Mouse (Mus musculus): ENCODE measurements around the gene Olfr447. TPM values are rescaled to one million over a fixed set of nuclear protein-coding genes. Genes with fewer than 3 reads are reported as not detected.
A peak's percentile ranks its signal among the peaks of the same experiment; 100 is the strongest.

Gene Olfr447
- polyA plus RNA-seq (2014; fragmentation: Nextera tagmentation; extraction: Ambion mirVana), result not detected in 2 replicates

DNA sequence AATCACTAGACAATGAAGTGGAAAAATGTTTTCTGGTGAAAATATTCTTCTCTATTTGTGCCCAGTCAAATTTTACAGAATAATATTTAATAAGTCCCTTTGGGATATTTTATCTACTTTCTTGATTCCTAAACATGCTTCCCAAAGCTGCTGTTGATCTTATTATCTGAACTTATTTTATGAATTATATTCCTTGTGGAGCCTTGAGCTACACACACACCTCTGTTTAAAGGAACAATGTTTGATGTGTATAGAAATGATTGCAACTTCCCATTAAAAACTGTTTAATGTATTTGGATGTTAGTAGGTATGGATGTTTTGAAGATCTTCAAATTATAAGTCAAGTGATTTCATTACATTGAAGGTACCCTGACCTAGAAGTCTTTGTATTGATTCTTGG is at the start of gene Olfr447:
TSS of gene Olfr447 (plus strand) at position 301 of the 400 bp plus-strand sequence.
- H3K4me3 ChIP-seq (ENCODE audit: low read depth, low read length), result no peak within 1 kb of the TSS
- H3K9ac ChIP-seq (ENCODE audit: low read length), result no peak within 1 kb of the TSS
- H3K27ac ChIP-seq (ENCODE audit: low read depth, low read length), result no peak within 1 kb of the TSS
- no peaks in the 10 kb centered on the region for H3K9me3 ChIP-seq (replicated peaks; ENCODE audit: control insufficient read depth, low read length)
- ATAC-seq (no peak), DNase-seq (ENCODE audit: low spot score) (no peak)
- H3K4me1 ChIP-seq (ENCODE audit: control insufficient read depth, insufficient read depth, low read length), result no peaks in the 10 kb centered on the region
- H3K27me3 ChIP-seq (replicated peaks; ENCODE audit: control insufficient read depth, insufficient read depth, low read length), result no peaks in the 10 kb centered on the region
- H3K4me2 ChIP-seq (ENCODE audit: low read length), result no peak within 1 kb of the TSS
- H3K36me3 ChIP-seq (ENCODE audit: control insufficient read depth, insufficient read depth, low read length), result no peaks in the 10 kb centered on the region

- H3K9ac ChIP-seq (ENCODE audit: low read length), result no peak overlapping the region
- no peaks in the 10 kb centered on the region for H3K27me3 ChIP-seq (replicated peaks; ENCODE audit: control insufficient read depth, insufficient read depth, low read length)
- H3K36me3 ChIP-seq (ENCODE audit: control insufficient read depth, insufficient read depth, low read length), result no peaks in the 10 kb centered on the region
- no peak overlapping the region for H3K27ac ChIP-seq (ENCODE audit: low read depth, low read length)
- WGBS, result 12% methylated on average over 4 of the region's 4 CpGs
- no peak overlapping the region for H3K4me2 ChIP-seq (ENCODE audit: low read length)
- no peaks in the 10 kb centered on the region for H3K4me1 ChIP-seq (ENCODE audit: control insufficient read depth, insufficient read depth, low read length)
- H3K4me3 ChIP-seq (ENCODE audit: low read depth, low read length), result no peak overlapping the region
- H3K9me3 ChIP-seq (replicated peaks; ENCODE audit: control insufficient read depth, low read length), result no peaks in the 10 kb centered on the region
- ATAC-seq (peak; percentile 71), DNase-seq (ENCODE audit: low spot score) (peak; percentile 80)
Measured at GRCm38 (mm10) chr6:42860222-42860819, 48.4 kb upstream of the Olfr447 start.

- Histone ChIP-seq H3K4me1 (ENCODE audit: control insufficient read depth, insufficient read depth, low read length) (no peaks in the 10 kb centered on the region), H3K4me3 (ENCODE audit: low read depth, low read length) (no peak overlapping the region), H3K4me2 (ENCODE audit: low read length) (no peak overlapping the region), H3K9ac (ENCODE audit: low read length) (no peak overlapping the region), H3K9me3 (replicated peaks; ENCODE audit: control insufficient read depth, low read length) (no peaks in the 10 kb centered on the region), H3K27ac (ENCODE audit: low read depth, low read length) (no peak overlapping the region), H3K27me3 (replicated peaks; ENCODE audit: control insufficient read depth, insufficient read depth, low read length) (no peaks in the 10 kb centered on the region), H3K36me3 (ENCODE audit: control insufficient read depth, insufficient read depth, low read length) (no peaks in the 10 kb centered on the region)
- DNase-seq (ENCODE audit: low spot score) (no peak), ATAC-seq (no peak)
- WGBS, result 70% methylated on average over 3 of the region's 3 CpGs
Measured at GRCm38 (mm10) chr6:42869695-42870094, 39.0 kb upstream of the Olfr447 start.

DNA sequence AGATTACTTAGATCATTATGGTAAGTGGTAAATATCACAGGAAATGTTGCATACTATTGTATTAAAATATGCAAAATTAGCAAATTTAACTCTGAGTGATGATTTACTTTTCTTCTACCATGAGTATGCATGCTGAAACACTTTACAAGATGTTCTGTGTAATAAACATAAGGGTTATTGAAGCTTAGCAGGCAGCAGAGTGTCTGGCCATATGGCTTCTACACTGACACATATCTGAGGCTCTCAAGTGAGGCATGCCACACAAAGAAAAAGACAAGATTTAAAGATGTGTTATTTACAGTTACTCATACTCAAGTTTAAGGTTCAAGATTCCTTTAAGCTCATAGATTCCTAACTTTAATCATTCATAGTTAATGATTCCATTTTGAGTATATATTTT is 32.4 kb upstream of the Olfr447 start:
- Histone ChIP-seq H3K36me3 (ENCODE audit: control insufficient read depth, insufficient read depth, low read length) (no peaks in the 10 kb centered on the region), H3K4me3 (ENCODE audit: low read depth, low read length) (no peak overlapping the region), H3K9me3 (replicated peaks; ENCODE audit: control insufficient read depth, low read length) (no peaks in the 10 kb centered on the region), H3K4me2 (ENCODE audit: low read length) (no peak overlapping the region), H3K4me1 (ENCODE audit: control insufficient read depth, insufficient read depth, low read length) (no peaks in the 10 kb centered on the region), H3K27me3 (replicated peaks; ENCODE audit: control insufficient read depth, insufficient read depth, low read length) (no peaks in the 10 kb centered on the region), H3K9ac (ENCODE audit: low read length) (no peak overlapping the region), H3K27ac (ENCODE audit: low read depth, low read length) (no peak overlapping the region)
- DNase-seq (ENCODE audit: low spot score), result no peak
- no peak for ATAC-seq

DNA sequence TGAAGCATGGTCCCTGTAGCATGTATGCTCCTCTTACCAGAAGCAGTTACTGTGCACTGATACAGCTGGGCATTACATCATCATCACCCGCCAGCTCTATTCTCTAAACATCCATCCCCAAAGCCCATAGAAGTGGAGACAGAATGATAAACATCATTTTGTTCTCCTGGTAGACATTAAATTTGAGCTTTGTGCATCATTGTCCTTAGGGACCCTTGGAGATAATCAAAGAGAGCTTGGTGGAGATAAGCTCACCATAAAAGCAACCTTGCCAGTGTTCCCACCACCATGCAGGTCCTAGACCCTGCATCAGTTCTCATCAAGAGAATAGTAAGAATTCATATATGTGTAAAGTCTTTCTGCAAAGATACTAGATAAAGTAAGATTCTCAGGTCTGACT is 18.5 kb upstream of the Olfr447 start, which contains the start of gene Olfr448:
TSS of gene Olfr448 (plus strand) at position 301 of the 400 bp plus-strand sequence.
- ATAC-seq (no peak), DNase-seq (ENCODE audit: low spot score) (no peak)
- no peaks in the 10 kb centered on the region for H3K9me3 ChIP-seq (replicated peaks; ENCODE audit: control insufficient read depth, low read length)
- 93% methylated on average over 1 of the region's 1 CpGs for WGBS
- no peaks in the 10 kb centered on the region for H3K27me3 ChIP-seq (replicated peaks; ENCODE audit: control insufficient read depth, insufficient read depth, low read length)
- no peaks in the 10 kb centered on the region for H3K36me3 ChIP-seq (ENCODE audit: control insufficient read depth, insufficient read depth, low read length)
- H3K4me2 ChIP-seq (ENCODE audit: low read length), result no peak within 1 kb of the TSS
- H3K27ac ChIP-seq (ENCODE audit: low read depth, low read length), result no peak within 1 kb of the TSS
- H3K4me1 ChIP-seq (ENCODE audit: control insufficient read depth, insufficient read depth, low read length), result no peaks in the 10 kb centered on the region
- H3K4me3 ChIP-seq (ENCODE audit: low read depth, low read length), result no peak within 1 kb of the TSS
- H3K9ac ChIP-seq (ENCODE audit: low read length), result no peak within 1 kb of the TSS

DNA sequence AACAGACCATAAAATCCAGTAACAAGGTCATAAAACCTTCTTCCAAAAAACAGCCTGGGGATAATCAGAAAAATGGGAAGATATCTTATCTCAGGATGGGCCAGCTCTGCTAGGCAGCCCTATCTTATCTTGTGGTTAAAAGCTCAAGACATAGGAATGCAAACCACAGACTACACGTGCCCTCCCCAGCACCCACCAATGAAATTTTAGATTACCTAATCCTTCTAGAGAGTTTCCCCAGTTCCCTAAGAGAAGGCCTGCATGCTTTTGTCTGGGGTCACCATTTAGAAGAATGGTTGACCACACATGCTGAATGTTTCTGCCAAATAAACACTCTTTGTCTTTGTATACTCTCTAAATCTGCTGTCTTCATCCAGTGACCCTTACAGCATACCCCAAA is 8.3 kb upstream of the Olfr447 start:
- H3K4me3 ChIP-seq (ENCODE audit: low read depth, low read length), result no peak overlapping the region
- H3K36me3 ChIP-seq (ENCODE audit: control insufficient read depth, insufficient read depth, low read length), result no peaks in the 10 kb centered on the region
- ATAC-seq, result no peak
- H3K27ac ChIP-seq (ENCODE audit: low read depth, low read length), result no peak overlapping the region
- no peak for DNase-seq (ENCODE audit: low spot score)
- H3K9me3 ChIP-seq (replicated peaks; ENCODE audit: control insufficient read depth, low read length), result no peaks in the 10 kb centered on the region
- no peak overlapping the region for H3K4me2 ChIP-seq (ENCODE audit: low read length)
- WGBS, result 12% methylated on average over 1 of the region's 1 CpGs
- no peak overlapping the region for H3K9ac ChIP-seq (ENCODE audit: low read length)
- H3K27me3 ChIP-seq (replicated peaks; ENCODE audit: control insufficient read depth, insufficient read depth, low read length), result no peaks in the 10 kb centered on the region
- no peaks in the 10 kb centered on the region for H3K4me1 ChIP-seq (ENCODE audit: control insufficient read depth, insufficient read depth, low read length)

DNA sequence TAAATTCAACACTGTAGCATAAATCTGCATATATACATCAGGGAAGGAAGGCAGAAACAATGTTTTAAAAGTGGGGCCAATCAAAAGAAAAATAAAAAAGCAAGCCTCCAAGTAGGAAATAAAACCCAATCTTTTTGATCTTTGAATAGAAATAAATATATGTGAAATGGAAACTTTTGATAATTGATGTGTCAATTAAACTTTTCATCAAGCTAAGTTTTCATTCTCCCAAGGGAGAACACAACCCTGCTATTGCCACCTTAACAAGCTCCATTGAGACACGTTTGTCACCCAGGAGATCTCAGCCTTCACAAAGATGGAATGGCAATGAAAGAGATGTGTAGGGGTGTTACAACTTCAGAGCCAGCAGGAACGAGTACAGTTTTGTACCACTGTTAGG is 12.4 kb downstream of the Olfr447 start, which contains the start of gene Olfr446:
TSS of gene Olfr446 (plus strand) at position 301 of the 400 bp plus-strand sequence.
- H3K4me1 ChIP-seq (ENCODE audit: control insufficient read depth, insufficient read depth, low read length), result no peaks in the 10 kb centered on the region
- no peak within 1 kb of the TSS for H3K9ac ChIP-seq (ENCODE audit: low read length)
- H3K4me2 ChIP-seq (ENCODE audit: low read length), result no peak within 1 kb of the TSS
- H3K36me3 ChIP-seq (ENCODE audit: control insufficient read depth, insufficient read depth, low read length), result no peaks in the 10 kb centered on the region
- DNase-seq (ENCODE audit: low spot score), result no peak
- WGBS, result 59% methylated on average over 2 of the region's 2 CpGs
- ATAC-seq, result no peak
- no peaks in the 10 kb centered on the region for H3K27me3 ChIP-seq (replicated peaks; ENCODE audit: control insufficient read depth, insufficient read depth, low read length)
- no peaks in the 10 kb centered on the region for H3K9me3 ChIP-seq (replicated peaks; ENCODE audit: control insufficient read depth, low read length)
- H3K27ac ChIP-seq (ENCODE audit: low read depth, low read length), result no peak within 1 kb of the TSS
- no peak within 1 kb of the TSS for H3K4me3 ChIP-seq (ENCODE audit: low read depth, low read length)

DNA sequence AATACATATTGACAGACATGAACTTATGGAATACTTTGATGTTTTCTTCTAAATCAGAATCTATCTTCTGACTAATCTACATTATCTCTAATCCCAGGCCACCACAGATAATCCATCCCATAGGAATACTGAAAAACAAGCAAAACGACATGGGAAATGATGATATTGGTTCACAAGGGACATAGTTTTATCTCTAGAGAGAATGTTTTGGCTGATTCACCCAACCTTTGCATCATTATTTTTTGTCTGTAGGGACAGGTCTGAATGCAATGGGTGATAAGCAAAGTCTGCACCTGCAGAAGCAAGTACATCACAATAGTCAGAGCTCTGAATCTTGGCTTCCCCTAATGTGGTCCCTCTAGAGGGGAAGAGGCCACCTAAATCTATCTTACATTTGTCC is 40.1 kb downstream of the Olfr447 start, which contains the start of gene Olfr444:
TSS of gene Olfr444 (plus strand) at position 301 of the 400 bp plus-strand sequence.
- no peak within 1 kb of the TSS for H3K27ac ChIP-seq (ENCODE audit: low read depth, low read length)
- ATAC-seq (no peak), DNase-seq (ENCODE audit: low spot score) (no peak)
- WGBS, result 85% methylated on average over 1 of the region's 1 CpGs
- no peaks in the 10 kb centered on the region for H3K36me3 ChIP-seq (ENCODE audit: control insufficient read depth, insufficient read depth, low read length)
- H3K9ac ChIP-seq (ENCODE audit: low read length), result no peak within 1 kb of the TSS
- H3K4me2 ChIP-seq (ENCODE audit: low read length), result no peak within 1 kb of the TSS
- H3K9me3 ChIP-seq (replicated peaks; ENCODE audit: control insufficient read depth, low read length), result no peaks in the 10 kb centered on the region
- H3K27me3 ChIP-seq (replicated peaks; ENCODE audit: control insufficient read depth, insufficient read depth, low read length), result no peaks in the 10 kb centered on the region
- no peak within 1 kb of the TSS for H3K4me3 ChIP-seq (ENCODE audit: low read depth, low read length)
- H3K4me1 ChIP-seq (ENCODE audit: control insufficient read depth, insufficient read depth, low read length), result no peaks in the 10 kb centered on the region

Measured in forebrain, embryonic 14.5 days (tissue).